Mouse (Mus musculus): Measurements from ENCODE around the gene Dcaf11.

Gene Dcaf11

GRCm38 (mm10) chr14:55616844-55617243 is 57.0 kb downstream of the Dcaf11 start:
- no peak for DNase-seq (ENCODE audit: low read depth, low spot score)

GRCm38 (mm10) chr14:55617822-55618221 is 58.0 kb downstream of the Dcaf11 start, which contains the start of gene Rec8:
Gene Rec8 (plus strand): TSS chr14:55618037.
- DNase-seq (ENCODE audit: low read depth, low spot score): no peak

- DNase-seq (ENCODE audit: low read depth, low spot score): no peak
Observed at GRCm38 (mm10) chr14:55618486-55619195, 58.8 kb downstream of the Dcaf11 start.

All from embryo, embryonic 11.5 days (tissue).